ENCODE assay signal across 12 mouse cellular contexts in the genomic region with DNA sequence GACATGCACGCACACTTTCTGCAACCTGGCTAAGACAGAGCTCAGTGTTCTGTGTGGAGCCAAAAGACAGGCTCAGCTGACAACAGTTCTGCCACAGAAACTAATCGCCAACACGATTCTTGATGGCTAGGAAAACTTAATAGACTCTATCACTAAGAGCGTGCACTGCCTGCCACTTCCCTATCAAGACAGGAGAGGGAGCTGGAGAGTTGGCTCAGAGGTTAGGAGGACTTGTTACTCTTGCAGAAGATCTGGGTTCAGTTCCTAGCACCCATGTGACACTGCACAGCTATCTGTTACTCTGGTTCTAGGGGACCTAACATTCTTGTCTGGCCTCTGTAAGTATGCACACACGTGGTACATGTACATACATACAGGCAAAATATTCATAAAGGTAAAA. TPM values are rescaled to one million over a fixed set of nuclear protein-coding genes. Genes with fewer than 3 reads are reported as not detected.
DNase-seq lines count a peak whose midpoint lies in the region; ATAC-seq and TF ChIP-seq lines count a peak whose summit lies in the region.
"Had no signal": no experiment of that assay in that cellular context is flagged by ENCODE, and none has a peak within 500 bp of the region (broad histone marks: within the 10 kb centered on the region; RNA-seq: fewer than 3 reads in every experiment).

No protein-coding gene starts in this region.

- no peaks in the 10 kb centered on the region for H3K27me3 ChIP-seq in cerebellum, adult 2 months (ENCODE audit: control insufficient read depth, insufficient read depth, low read length)
- H3K27me3 ChIP-seq in lung, embryonic 14.5 days (ENCODE audit: insufficient read depth, low read length): no peaks in the 10 kb centered on the region
- H3K27me3 ChIP-seq in midbrain, embryonic 16.5 days (ENCODE audit: control insufficient read depth, insufficient read depth, low read depth, low read length): no peaks in the 10 kb centered on the region
- H3K27me3 ChIP-seq: embryonic facial prominence, embryonic 13.5 days; liver, embryonic 13.5 days had no signal

- 70% methylated on average over 5 of the region's 5 CpGs for WGBS in cerebellum, adult 2 months
- 78% methylated on average over 5 of the region's 5 CpGs for WGBS in lung, embryonic 14.5 days
- 76% methylated on average over 5 of the region's 5 CpGs for WGBS in midbrain, embryonic 16.5 days

- H3K27ac ChIP-seq in cerebellum, adult 2 months (ENCODE audit: insufficient read depth, low read length): no peak overlapping the region
- no peak overlapping the region for H3K27ac ChIP-seq in lung, embryonic 14.5 days (ENCODE audit: low read depth)
- no peak overlapping the region for H3K27ac ChIP-seq in midbrain, embryonic 16.5 days (ENCODE audit: low read length)
- H3K27ac ChIP-seq: embryonic facial prominence, embryonic 13.5 days; liver, embryonic 13.5 days had no signal

- no peak for DNase-seq in cerebellum, adult 2 months
- DNase-seq in cerebellum, adult 9-10 months: no peak
- DNase-seq in lung, embryonic 14.5 days: peak; percentile 32
- DNase-seq in lung, postnatal 4 days: no peak
- peak; percentile 6 for DNase-seq in embryo, embryonic 9.5 days (ENCODE audit: extremely low spot score)
- peak; percentile 33 for DNase-seq in thymus, postnatal 14 days
- no peak for DNase-seq in urinary bladder, postnatal 25 days (ENCODE audit: low spot score)
- DNase-seq: liver, embryonic 13.5 days had no signal

- H3K9ac ChIP-seq in lung, embryonic 14.5 days: no peak overlapping the region
- no peak overlapping the region for H3K9ac ChIP-seq in midbrain, embryonic 16.5 days (ENCODE audit: low read depth, low read length)
- H3K9ac ChIP-seq: embryonic facial prominence, embryonic 13.5 days; liver, embryonic 13.5 days had no signal

- peak; percentile 40; the same call in 1 of the 2 replicates for TF ChIP-seq CTCF in cerebellum, adult 2 months (IDR thresholded peaks at IDR 0.05; ENCODE audit: borderline replicate concordance, insufficient read depth, low read depth, low read length)
- peak; percentile 58 for TF ChIP-seq CTCF in lung, embryonic 14.5 days (IDR thresholded peaks at IDR 0.05; ENCODE audit: low read depth)

- no peak for ATAC-seq in lung, embryonic 14.5 days (ENCODE audit: insufficient read depth)
- ATAC-seq in midbrain, embryonic 16.5 days: no peak

- no peaks in the 10 kb centered on the region for H3K9me3 ChIP-seq in lung, embryonic 14.5 days (ENCODE audit: low read depth, low read length)
- no peaks in the 10 kb centered on the region for H3K9me3 ChIP-seq in midbrain, embryonic 16.5 days (replicated peaks; ENCODE audit: control insufficient read depth, low read length, poor library complexity, severe bottlenecking)
- H3K9me3 ChIP-seq: embryonic facial prominence, embryonic 13.5 days; G1E; liver, embryonic 13.5 days had no signal

- H3K4me2 ChIP-seq in lung, embryonic 14.5 days: no peak overlapping the region
- H3K4me2 ChIP-seq in midbrain, embryonic 16.5 days (ENCODE audit: low read length): no peak overlapping the region
- H3K4me2 ChIP-seq: embryonic facial prominence, embryonic 13.5 days; liver, embryonic 13.5 days had no signal

- no peaks in the 10 kb centered on the region for H3K4me1 ChIP-seq in cerebellum, adult 2 months (ENCODE audit: control insufficient read depth, insufficient read depth, low read length)
- H3K4me1 ChIP-seq in lung, embryonic 14.5 days (ENCODE audit: insufficient read depth): no peaks in the 10 kb centered on the region
- H3K4me1 ChIP-seq in midbrain, embryonic 16.5 days (ENCODE audit: control insufficient read depth, insufficient read depth, low read length): no peaks in the 10 kb centered on the region
- H3K4me1 ChIP-seq: embryonic facial prominence, embryonic 13.5 days had no signal

- H3K4me3 ChIP-seq in cerebellum, adult 2 months (replicated peaks; ENCODE audit: insufficient read depth, low read depth, low read length): no peak overlapping the region
- H3K4me3 ChIP-seq in lung, embryonic 14.5 days (ENCODE audit: low read depth, low read length): no peak overlapping the region
- H3K4me3 ChIP-seq in midbrain, embryonic 16.5 days (ENCODE audit: low read depth, low read length): no peak overlapping the region
- H3K4me3 ChIP-seq: embryonic facial prominence, embryonic 13.5 days; liver, embryonic 13.5 days had no signal

- TF ChIP-seq POLR2A in cerebellum, adult 2 months (IDR thresholded peaks at IDR 0.05; ENCODE audit: borderline replicate concordance, insufficient read depth, low read length): no peak

- H3K36me3 ChIP-seq in lung, embryonic 14.5 days (ENCODE audit: insufficient read depth): peaks cover 80% of the 10 kb centered on the region
- peaks cover 22% of the 10 kb centered on the region for H3K36me3 ChIP-seq in midbrain, embryonic 16.5 days (ENCODE audit: control insufficient read depth, insufficient read depth, low read length)

RNA-seq across cellular contexts. Expression of gene Prpsap2, which starts 10.3 kb away (rescaled TPM):
- polyA plus RNA-seq in cerebellum, adult 2 months (2012; rRNA removed): 41.1 and 47.1 TPM in 2 replicates
- polyA plus RNA-seq in lung, embryonic 14.5 days (2014; fragmentation: Nextera tagmentation; extraction: Ambion mirVana): 26.7 and 28.6 TPM in 2 replicates
- polyA plus RNA-seq in midbrain, embryonic 16.5 days (2015; fragmentation: Nextera tagmentation; extraction: Ambion mirVana): 55.3 TPM in 2 replicates

RNA-seq across cellular contexts. Expression of gene Slc5a10, which starts 31.0 kb away (rescaled TPM):
- 0.05 and 0.07 TPM in 2 replicates for polyA plus RNA-seq in cerebellum, adult 2 months (2012; rRNA removed)
- not detected in 2 replicates for polyA plus RNA-seq in lung, embryonic 14.5 days (2014; fragmentation: Nextera tagmentation; extraction: Ambion mirVana)
- polyA plus RNA-seq in midbrain, embryonic 16.5 days (2015; fragmentation: Nextera tagmentation; extraction: Ambion mirVana): not detected in 2 replicates
- polyA plus RNA-seq: embryonic facial prominence, embryonic 13.5 days; G1E; heart, embryonic 14.5 days; liver, embryonic 13.5 days had no signal

Comparison
In these comparisons a context has a peak if more than half of its experiments do, and no peak if none do; other contexts are left out.
1. DNase-seq: peak in lung, embryonic 14.5 days (single experiment), embryo, embryonic 9.5 days (single experiment) and thymus, postnatal 14 days (single experiment); none in cerebellum, adult 2 months (0 of 2), cerebellum, adult 9-10 months (single experiment), lung, postnatal 4 days (0 of 2) and urinary bladder, postnatal 25 days (single experiment).